Mouse (Mus musculus): ENCODE data around the gene Irf2bpl.

- TF ChIP-seq ZKSCAN1 (IDR thresholded peaks at IDR 0.05; ENCODE audit: low read depth, low read length) (no peak), NELFE (IDR thresholded peaks at IDR 0.05; ENCODE audit: low read depth, low read length) (no peak), CHD2 (IDR thresholded peaks at IDR 0.05; ENCODE audit: low read length) (no peak), TBP (IDR thresholded peaks at IDR 0.05; ENCODE audit: low read depth, low read length) (no peak), HCFC1 (IDR thresholded peaks at IDR 0.05; ENCODE audit: low read depth, low read length) (no peak), MXI1 (IDR thresholded peaks at IDR 0.05; ENCODE audit: low read depth, low read length) (no peak), POLR2A (IDR thresholded peaks at IDR 0.05; ENCODE audit: control insufficient read depth in 1 of 2, insufficient read depth in 1 of 2, low read depth in 1 of 2, low read length in 2 of 2, poor library complexity in 1 of 2) (no peak)
Observed at GRCm38 (mm10) chr12:86859924-86860790, 24.4 kb downstream of the Irf2bpl start.

Measured in MEL (cell line).